Mouse (Mus musculus): ENCODE results near the gene Snx11.

Gene Snx11

GRCm38 (mm10) chr11:96811188-96811587 lies 33.8 kb upstream of the Snx11 start:
- POLR2A ChIA-PET, result interaction anchor here (0.7 to 12.7 kb wide), 17 partner anchors 9 to 46 kb away, joined by 3 to 271 read pairs (median 7); partner anchors contain the start of genes Nfe2l1 (in 2 of the 4) and Cbx1 (in 1 of the 4)
- CTCF ChIA-PET, result interaction anchor here in 1 of 4 experiments (1.4 to 2.7 kb wide), 2 partner anchors 16 to 36 kb away, joined by 5 to 15 read pairs; no protein-coding TSS in a partner anchor

DNA sequence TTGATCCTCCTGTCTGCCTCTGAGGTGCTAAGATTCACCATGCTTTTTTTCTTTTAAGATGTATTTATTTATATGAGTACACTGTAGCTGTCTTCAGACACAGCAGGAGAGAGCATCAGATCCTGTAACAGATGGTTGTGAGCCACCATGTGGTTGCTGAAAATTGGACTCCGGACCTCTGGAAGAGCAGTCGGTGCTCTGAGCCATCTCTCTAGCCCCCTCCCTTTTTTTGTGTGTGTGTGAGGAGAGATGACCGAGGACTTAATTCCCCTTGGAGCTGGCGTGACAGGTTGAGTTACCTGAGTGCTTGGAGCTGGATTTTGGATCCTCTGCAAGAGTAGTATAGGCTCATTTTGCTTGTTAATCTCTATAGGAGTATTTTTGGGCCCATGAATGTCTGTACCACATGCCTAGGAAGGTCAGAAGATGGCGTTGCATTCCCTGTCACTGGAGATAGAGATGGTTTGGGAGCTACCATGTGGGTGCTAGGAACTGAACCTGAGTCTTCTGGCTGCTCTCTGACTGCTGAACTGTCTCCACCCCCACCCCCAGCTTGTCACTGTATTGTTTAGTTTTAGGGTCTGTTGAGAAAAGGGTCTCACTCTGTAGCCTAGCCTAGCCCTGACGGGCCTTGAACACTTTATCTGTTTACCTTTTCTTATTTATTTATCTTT lies 32.3 kb upstream of the Snx11 start:
- POLR2A ChIA-PET, result interaction anchor here (0.5 to 12.7 kb wide), 35 partner anchors 8 to 953 kb away, joined by 3 to 271 read pairs (median 5); partner anchors contain the start of genes Nfe2l1 (in 2 of the 4), Cbx1 (in 1 of the 4) and Scrn2 (in 1 of the 4)
- CTCF ChIA-PET, result interaction anchor here in 3 of 4 experiments (0.6 to 2.7 kb wide), 11 partner anchors 11 to 612 kb away, joined by 3 to 15 read pairs (median 5); partner anchors contain the start of genes Lrrc46 (in 1 of the 3) and Mrpl10 (in 1 of the 3)

DNA sequence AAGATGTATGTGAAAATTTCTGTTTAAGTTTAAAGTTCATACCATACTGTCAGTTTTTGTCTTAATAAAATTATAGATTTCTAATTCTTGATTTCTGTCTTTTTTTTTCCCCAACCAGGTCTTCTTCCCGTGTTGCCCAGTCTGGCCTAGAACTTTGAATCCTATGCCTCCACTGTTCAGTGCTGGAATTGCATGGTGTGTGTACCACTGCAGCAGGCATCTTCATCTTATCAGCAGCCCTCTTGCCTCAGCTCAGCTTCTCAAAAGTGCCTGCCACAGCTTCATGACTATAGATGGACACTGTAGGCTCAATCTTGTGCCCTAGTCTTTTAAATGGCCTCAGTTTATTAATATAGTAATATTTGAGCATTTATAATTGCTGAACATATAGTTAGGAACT lies 30.7 kb upstream of the Snx11 start:
- ChIA-PET CTCF (interaction anchor here in 3 of 4 experiments (0.5 to 1.0 kb wide), 4 partner anchors 12 to 167 kb away, joined by 3 to 6 read pairs (median 4); partner anchors contain the start of gene Snx11 (in 1 of the 3)), POLR2A (interaction anchor here (0.6 to 12.7 kb wide), 15 partner anchors 6 to 43 kb away, joined by 3 to 271 read pairs (median 7); partner anchors contain the start of genes Nfe2l1 (in 2 of the 4) and Cbx1 (in 1 of the 4))

DNA sequence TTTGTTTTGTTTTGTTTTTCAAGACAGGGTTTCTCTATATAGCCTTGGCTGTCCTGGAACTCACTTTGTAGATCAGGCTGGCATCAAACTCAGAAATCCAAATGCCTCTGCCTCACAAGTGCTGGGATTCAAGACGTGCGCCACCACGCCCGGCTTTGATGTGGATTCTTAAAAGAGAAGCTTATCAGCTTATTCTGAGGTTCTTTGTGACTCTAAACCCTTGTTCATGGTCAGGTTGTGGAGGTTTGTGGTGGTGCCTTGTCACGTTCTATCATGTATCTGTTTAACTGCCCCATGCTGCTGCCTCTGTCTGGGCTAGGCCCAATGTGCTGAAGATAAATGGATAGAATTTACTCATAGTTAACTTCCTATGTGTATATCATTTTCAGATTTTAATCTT lies 28.2 kb upstream of the Snx11 start:
- ChIA-PET CTCF (interaction anchor here in 2 of 4 experiments (0.6 to 1.9 kb wide), 6 partner anchors 9 to 55 kb away, joined by 3 to 7 read pairs (median 3); no protein-coding TSS in a partner anchor), POLR2A (interaction anchor here in 3 of 4 experiments (0.8 to 12.7 kb wide), 23 partner anchors 10 to 281 kb away, joined by 3 to 271 read pairs (median 4); partner anchors contain the start of genes Cbx1 (in 2 of the 3), Nfe2l1 (in 2 of the 3) and Snx11 (in 1 of the 3))

GRCm38 (mm10) chr11:96799511-96799910 lies 22.2 kb upstream of the Snx11 start:
- ChIA-PET POLR2A (interaction anchor here in 3 of 4 experiments (0.7 to 14.4 kb wide), 8 partner anchors 10 to 25 kb away, joined by 3 to 288 read pairs (median 4); partner anchors contain the start of gene Nfe2l1 (in 1 of the 3)), CTCF (no interaction called here)

DNA sequence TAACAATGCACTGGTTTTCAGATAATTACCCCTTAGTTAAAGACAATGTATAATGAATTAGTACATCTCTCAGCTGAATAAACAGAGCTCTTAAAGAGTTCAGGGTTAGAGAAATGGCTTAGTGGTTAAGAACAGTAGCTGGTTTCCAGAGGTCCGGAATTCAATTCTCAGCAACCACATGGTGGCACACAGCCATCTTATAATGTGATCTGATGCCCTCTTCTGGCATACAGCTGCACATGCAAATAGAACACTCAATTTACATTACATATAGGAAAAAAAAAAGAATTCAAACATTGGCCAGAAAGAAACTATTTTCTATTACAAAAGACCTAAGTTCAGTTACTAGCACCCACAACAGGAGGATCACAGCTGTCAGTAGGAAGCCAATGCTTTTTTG lies 19.2 kb upstream of the Snx11 start:
- ChIA-PET CTCF (interaction anchor here in 3 of 4 experiments (0.5 to 4.0 kb wide), 23 partner anchors 9 to 1288 kb away, joined by 3 to 15 read pairs (median 3); partner anchors contain the start of gene Snx11 (in 1 of the 3)), POLR2A (interaction anchor here (0.6 to 14.4 kb wide), 34 partner anchors 8 to 391 kb away, joined by 3 to 288 read pairs (median 6); partner anchors contain the start of genes Nfe2l1 (in 2 of the 4), Snx11 (in 2 of the 4) and Kpnb1 (in 1 of the 4))

GRCm38 (mm10) chr11:96796081-96796480 lies 18.7 kb upstream of the Snx11 start:
- POLR2A ChIA-PET, result interaction anchor here (0.6 to 14.4 kb wide), 41 partner anchors 8 to 391 kb away, joined by 3 to 288 read pairs (median 4); partner anchors contain the start of genes Nfe2l1 (in 2 of the 4), Snx11 (in 2 of the 4) and Kpnb1 (in 1 of the 4)
- CTCF ChIA-PET, result interaction anchor here (0.5 to 4.0 kb wide), 28 partner anchors 9 to 650 kb away, joined by 3 to 15 read pairs (median 3); partner anchors contain the start of gene Snx11 (in 2 of the 4)

DNA sequence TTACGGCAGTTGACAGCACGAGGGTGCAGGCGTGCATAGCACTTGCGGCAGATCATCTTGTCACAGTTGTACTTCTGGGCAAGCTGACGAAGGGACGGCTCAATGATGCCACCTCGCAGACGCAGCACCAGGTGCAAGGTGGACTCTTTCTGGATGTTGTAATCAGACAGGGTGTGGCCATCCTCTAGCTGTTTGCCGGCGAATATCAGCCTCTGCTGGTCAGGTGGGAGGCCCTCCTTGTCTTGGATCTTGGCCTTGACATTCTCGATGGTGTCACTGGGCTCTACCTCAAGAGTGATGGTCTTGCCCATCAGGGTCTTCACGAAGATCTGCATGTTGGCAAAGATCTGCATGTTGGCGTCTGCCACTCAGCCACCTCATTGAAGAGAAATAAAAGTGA lies 18.1 kb upstream of the Snx11 start:
- POLR2A ChIA-PET, result interaction anchor here (0.6 to 14.4 kb wide), 34 partner anchors 8 to 507 kb away, joined by 3 to 288 read pairs (median 5); partner anchors contain the start of genes Nfe2l1 (in 2 of the 4) and Snx11 (in 1 of the 4)

GRCm38 (mm10) chr11:96790681-96791080 lies 13.3 kb upstream of the Snx11 start:
- ChIA-PET POLR2A (interaction anchor here in 3 of 4 experiments (0.5 to 14.4 kb wide), 10 partner anchors 10 to 303 kb away, joined by 4 to 288 read pairs (median 14); partner anchors contain the start of genes Snx11 (in 2 of the 3), Copz2 (in 1 of the 3) and Nfe2l1 (in 1 of the 3)), CTCF (interaction anchor here in 1 of 4 experiments (0.6 kb wide), 1 partner anchor 223 kb away, joined by 7 read pairs; no protein-coding TSS in a partner anchor)

More for the DNA sequence above, 18.1 kb upstream of the Snx11 start:
- CTCF ChIA-PET, result interaction anchor here (0.6 to 4.0 kb wide), 12 partner anchors 9 to 650 kb away, joined by 3 to 15 read pairs (median 3); partner anchors contain the start of gene Snx11 (in 1 of the 4)

- POLR2A ChIA-PET, result interaction anchor here in 3 of 4 experiments (0.6 to 14.4 kb wide), 44 partner anchors 7 to 315 kb away, joined by 3 to 288 read pairs (median 4); partner anchors contain the start of genes Snx11 (in 3 of the 3), Nfe2l1 (in 2 of the 3) and Cdk5rap3 (in 1 of the 3)
- CTCF ChIA-PET, result interaction anchor here in 2 of 4 experiments (0.6 to 1.0 kb wide), 3 partner anchors 9 to 224 kb away, joined by 5 to 7 read pairs (median 5); no protein-coding TSS in a partner anchor
Observed at GRCm38 (mm10) chr11:96789990-96790389, 12.6 kb upstream of the Snx11 start.

DNA sequence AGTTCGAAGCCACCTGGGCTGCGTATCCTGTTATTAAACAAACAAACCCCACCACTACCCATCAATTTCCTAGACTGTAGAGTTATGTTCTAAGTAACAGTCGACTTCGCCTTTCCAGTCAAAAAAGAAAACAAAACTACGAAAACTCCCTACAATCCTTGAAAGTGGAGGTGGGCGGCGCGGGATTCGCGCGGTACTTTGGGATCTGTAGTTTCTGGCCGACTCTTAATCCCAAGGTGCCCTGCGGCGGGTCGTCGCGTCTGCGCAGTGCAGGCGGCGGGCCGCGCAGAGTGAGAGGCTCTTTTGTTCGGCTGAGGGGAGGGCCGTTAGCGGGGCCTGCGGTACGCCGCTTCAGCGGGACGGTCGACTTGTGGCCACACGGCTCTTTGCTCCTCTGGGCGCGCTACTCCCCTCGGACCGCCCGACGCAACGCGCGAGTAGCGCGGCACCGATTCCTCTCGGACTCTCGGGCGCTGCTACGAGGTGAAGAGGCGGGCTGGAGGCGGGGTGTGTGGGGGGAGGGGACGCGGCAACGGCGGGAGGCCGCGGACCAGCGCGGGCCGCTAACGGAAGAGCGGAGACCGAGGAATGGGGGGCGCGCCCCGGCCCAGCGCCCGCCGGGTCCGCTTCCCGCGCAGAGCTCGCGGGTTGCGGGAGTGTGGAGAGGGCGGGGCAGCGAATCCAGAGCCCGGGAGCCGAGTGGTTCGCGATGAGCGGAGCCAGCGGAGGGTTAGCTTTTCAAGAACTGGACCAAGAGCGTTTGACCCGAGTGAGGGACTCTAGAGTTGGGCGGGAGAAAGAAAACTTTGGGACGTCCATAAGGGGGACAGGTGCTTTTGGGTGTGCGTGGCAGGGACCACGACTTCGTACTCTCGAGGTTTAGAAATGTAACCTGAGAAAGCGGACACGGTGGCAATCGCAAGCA lies 11.8 kb upstream of the Snx11 start, which contains the start of gene Cbx1:
TSS of gene Cbx1 (plus strand) at position 257 of the 925 bp plus-strand sequence.
- ChIA-PET CTCF (interaction anchor here in 1 of 4 experiments (0.9 to 1.0 kb wide), 2 partner anchors 8 to 14 kb away, joined by 5 read pairs; no protein-coding TSS in a partner anchor), POLR2A (interaction anchor here in 3 of 4 experiments (0.6 to 14.4 kb wide), 47 partner anchors 8 to 1250 kb away, joined by 3 to 288 read pairs (median 4); partner anchors contain the start of genes Snx11 (in 3 of the 3), Nfe2l1 (in 2 of the 3) and Cdk5rap3 (in 1 of the 3))

- CTCF ChIA-PET, result interaction anchor here in 3 of 4 experiments (0.6 to 1.4 kb wide), 14 partner anchors 8 to 641 kb away, joined by 3 to 13 read pairs (median 4); partner anchors contain the start of genes Cdk5rap3 (in 1 of the 3) and Snx11 (in 1 of the 3)
- POLR2A ChIA-PET, result interaction anchor here (0.5 to 2.7 kb wide), 36 partner anchors 8 to 916 kb away, joined by 3 to 15 read pairs (median 4); partner anchors contain the start of genes Snx11 (in 3 of the 4), Nfe2l1 (in 2 of the 4) and Hoxb13 (in 1 of the 4)
Observed at GRCm38 (mm10) chr11:96786731-96787450, 9.5 kb upstream of the Snx11 start.

- POLR2A ChIA-PET, result interaction anchor here (0.7 to 8.2 kb wide), 20 partner anchors 9 to 119 kb away, joined by 3 to 69 read pairs (median 3); partner anchors contain the start of gene Nfe2l1 (in 1 of the 4)
- CTCF ChIA-PET, result interaction anchor here (0.6 to 2.2 kb wide), 29 partner anchors 9 to 581 kb away, joined by 3 to 8 read pairs (median 5); no protein-coding TSS in a partner anchor
Observed at GRCm38 (mm10) chr11:96784847-96785246, 7.5 kb upstream of the Snx11 start.

DNA sequence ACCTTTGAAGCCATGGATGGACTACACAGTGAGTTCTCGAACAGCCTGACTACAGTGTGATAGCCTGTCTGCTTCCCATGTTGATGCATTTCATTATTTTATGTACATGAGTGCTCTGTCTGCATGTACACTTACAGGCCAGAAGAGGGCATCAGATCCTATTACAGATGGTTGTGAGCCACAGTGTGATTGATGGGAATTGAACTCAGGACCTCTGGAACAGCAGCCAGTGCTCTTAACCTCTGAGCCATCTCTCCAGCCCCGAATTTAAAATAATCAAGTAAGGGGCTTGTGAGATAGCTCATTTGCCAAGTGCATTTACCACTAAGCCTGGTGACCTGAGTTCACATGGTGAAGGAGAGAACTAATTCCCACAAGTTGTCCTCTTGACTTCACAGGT lies 4.1 kb upstream of the Snx11 start:
- ChIA-PET POLR2A (interaction anchor here in 3 of 4 experiments (0.6 to 10.0 kb wide), 35 partner anchors 9 to 1986 kb away, joined by 3 to 110 read pairs (median 5); partner anchors contain the start of genes Cbx1 (in 1 of the 3), Nfe2l1 (in 1 of the 3) and Pnpo (in 1 of the 3)), CTCF (interaction anchor here (0.6 to 1.8 kb wide), 15 partner anchors 8 to 108 kb away, joined by 3 to 12 read pairs (median 3); partner anchors contain the start of genes Cbx1 (in 1 of the 4) and Copz2 (in 1 of the 4))

DNA sequence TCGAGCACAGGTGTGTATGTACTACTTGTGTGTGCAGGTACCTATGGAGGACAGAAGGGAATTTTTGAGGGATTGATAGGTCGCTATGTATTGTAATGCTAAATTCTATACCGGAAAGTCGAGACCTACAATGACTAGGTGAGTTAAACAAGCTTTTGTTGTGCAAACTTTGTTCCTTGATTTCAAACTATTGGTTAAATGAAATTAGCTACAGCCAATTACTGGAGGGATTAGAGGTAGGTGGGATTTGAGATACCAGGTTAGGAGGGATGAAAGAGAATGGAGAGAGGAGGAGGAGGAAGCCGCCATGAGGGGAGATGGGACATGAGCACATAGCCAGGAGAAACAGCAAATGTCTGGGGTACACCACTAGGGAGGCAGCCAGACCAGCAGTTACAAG lies 2.9 kb upstream of the Snx11 start:
- ChIA-PET CTCF (interaction anchor here (0.6 to 1.8 kb wide), 17 partner anchors 8 to 242 kb away, joined by 3 to 12 read pairs (median 4); partner anchors contain the start of genes Cbx1 (in 1 of the 4) and Copz2 (in 1 of the 4)), POLR2A (interaction anchor here (0.5 to 10.0 kb wide), 43 partner anchors 8 to 883 kb away, joined by 3 to 110 read pairs (median 5); partner anchors contain the start of genes Cbx1 (in 2 of the 4), Nfe2l1 (in 2 of the 4), Mllt6 (in 1 of the 4) and Pnpo (in 1 of the 4))
